Mouse (Mus musculus): ENCODE measurements around the gene Znrf1.

The Znrf1 gene

DNA sequence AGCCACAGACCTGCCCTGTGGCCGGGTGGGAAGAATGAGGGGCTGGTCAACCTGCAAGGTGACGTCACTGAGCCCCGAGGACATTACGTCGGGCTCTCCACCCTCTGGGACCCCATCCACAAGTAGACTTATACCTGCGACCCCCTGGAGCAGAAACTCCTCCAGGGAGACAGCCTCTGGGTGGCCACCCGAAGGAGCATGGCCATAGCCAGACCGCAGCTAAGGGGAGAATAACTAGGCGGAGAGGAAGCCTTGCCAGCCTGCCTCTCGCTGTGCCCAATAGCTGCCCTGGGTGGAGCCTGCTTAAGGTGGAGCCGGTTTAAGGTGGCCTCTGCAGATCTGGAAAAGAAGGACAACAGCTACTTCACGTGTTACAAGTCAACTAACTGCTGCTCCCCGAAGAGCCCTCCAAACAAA is 94.2 kb downstream of the Znrf1 start, which contains the start of gene Ldhd:
Ldhd (minus strand) TSS at position 270 of the 417 bp plus-strand sequence.
- DNase-seq (ENCODE audit: low read depth, low spot score) = peak; percentile 37

DNA sequence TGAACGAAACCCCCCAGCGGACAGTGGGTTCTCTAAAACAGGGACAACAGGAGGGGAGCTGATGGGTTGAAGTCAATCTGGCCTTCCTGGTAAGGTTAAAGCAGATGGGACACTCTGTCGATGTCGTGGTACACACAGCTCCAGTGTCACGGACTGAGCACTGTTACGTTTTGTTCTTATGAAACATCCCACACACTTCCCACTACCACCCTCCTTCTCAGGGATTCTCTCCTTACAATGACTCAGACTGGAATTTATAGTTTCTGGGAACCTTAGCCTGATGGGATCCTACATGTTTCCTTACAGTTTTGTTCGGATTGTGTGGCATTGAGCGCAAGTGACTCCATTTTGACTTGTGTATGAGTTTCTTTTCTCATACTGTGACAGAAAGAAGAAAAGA is 95.7 kb downstream of the Znrf1 start:
- DNase-seq (ENCODE audit: low read depth, low spot score) = no peak

DNA sequence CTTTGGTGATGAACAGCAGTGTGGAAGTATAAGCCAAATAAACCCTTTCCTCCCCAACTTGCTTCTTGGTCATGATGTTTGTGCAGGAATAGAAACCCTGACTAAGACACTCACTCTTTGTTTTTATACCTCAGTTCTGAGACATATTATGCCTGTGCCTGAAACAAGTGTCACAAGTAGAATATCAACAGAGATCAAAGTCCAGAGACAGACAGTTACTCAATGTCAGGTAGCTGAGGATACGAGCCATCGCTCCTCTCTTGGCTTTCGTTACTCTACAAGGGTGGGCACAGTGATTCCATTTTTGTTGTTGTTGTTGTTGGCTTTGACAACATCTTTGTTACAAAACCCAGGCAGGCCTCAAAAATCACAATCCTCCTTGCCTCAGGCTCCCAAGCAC is 97.1 kb downstream of the Znrf1 start:
- DNase-seq (ENCODE audit: low read depth, low spot score) = no peak

DNA sequence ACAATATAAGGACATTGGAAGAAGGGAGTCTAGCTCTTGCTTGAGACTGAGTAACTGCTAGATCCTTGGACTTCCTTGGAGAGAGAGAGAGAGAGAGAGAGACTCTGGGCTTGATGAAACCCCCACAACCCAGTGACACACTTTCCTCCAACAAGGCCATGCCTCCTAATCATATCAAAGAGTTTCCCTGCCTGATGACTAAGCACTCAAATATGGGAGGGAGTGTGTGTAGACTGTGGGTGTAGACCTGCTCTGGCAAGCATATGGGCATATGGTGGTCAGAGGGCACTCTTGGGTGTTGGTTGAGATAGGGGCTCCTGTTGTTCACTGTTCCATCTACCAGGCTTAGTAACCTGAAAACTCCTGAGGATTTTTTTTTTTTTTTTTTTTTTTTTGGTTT is 102.2 kb downstream of the Znrf1 start:
- DNase-seq (ENCODE audit: low read depth, low spot score) = no peak

DNA sequence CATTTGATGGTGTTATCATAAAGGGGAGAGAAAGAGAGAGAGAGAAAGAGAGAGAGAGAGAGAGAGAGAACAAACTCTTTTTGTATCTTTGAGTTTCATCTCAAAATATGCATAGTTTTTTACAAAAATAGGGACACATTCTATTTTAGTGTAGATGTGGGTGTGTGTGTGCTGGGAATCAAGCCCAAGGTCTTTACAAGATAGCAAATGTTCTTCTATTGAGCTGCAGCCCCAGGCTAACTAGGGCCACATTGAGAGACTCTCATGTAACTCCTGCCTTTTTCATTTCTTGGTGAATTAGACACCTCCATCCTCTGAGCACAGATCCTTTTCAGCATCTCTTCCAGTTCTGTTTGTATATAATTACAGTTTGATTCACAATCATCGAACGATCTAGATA is 105.2 kb downstream of the Znrf1 start:
- no peak for DNase-seq (ENCODE audit: low read depth, low spot score)

DNA sequence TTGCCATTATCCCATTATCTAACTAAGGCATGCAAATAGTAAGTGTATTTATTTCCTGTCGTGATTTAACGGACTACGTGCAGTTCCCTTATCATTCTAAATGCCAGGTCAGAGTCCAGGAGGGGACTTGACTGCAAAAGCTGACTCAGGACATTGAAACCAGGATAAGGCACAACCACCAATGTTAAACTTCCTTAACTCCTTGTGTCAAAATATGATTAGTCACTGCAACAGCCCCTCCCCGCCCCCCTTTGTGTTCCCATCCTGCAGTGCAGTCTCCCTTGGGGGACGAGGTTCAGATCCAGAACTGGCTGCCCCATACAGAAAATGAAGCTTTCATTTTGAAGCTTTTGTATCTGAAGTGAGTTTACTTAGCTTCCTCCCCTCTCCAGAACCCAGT is 106.6 kb downstream of the Znrf1 start:
- DNase-seq (ENCODE audit: low read depth, low spot score) = no peak

DNA sequence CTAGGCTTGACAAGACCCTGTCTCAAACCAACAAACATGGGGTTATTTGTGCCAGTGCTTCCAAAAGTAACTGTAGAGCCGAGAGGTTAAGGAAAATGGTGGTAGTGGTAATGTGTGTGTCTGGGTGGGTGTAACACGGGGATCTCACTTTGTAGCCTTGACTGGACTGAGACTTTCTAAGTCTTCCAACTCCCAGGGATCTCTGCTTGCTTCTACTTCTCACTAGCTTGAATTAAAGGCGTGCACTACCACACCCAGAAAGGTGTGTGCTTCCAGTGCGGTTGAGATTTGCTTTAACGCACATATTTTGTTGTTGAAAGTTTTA is 107.0 kb downstream of the Znrf1 start:
- no peak for DNase-seq (ENCODE audit: low read depth, low spot score)

DNA sequence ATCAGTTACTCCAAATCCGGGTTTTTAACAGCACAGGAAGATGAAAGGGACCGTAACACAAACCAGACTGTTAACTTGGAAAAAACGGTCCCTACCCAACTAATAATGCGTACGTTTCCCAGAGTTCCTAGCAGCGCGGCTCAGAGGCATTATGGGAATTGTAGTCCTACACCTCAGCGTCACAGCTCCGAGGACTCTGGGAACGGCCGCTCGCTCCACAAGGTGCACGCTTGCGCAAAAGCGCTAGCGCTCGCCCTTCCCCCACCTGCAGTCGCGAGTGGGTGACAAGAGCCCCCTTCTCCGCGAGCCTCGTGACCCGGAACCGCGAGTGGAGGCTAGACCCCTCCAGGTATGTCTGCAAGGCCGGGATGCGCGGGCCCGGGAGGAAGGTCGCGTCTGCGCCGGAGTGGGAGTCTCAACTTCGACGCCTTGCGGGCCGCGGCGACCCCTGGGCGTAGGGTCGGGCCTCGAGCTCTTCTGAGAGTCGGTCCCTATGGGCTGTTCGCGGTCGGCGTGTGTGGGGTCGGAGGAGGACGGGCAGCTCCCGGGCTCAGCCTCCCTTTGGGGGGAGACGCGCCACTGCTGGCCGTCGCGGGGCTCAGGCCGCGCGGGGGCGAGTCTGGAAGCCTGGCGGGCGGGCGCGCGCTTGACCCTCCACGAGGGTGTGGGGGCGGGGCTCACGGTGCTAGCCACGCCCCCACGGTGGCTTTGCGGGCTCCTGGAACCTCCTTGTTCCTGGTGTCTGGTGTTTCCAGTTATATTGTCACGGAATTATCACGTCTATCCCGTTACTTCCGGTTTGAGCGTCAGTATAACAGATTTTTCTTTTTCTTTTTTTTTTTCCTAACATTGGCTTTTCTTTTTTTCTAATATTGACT is 107.6 kb downstream of the Znrf1 start, which contains the start of gene Zfp1:
Zfp1 (plus strand) TSS at position 138 of the 878 bp plus-strand sequence.
- DNase-seq (ENCODE audit: low read depth, low spot score) = peak; percentile 97

DNA sequence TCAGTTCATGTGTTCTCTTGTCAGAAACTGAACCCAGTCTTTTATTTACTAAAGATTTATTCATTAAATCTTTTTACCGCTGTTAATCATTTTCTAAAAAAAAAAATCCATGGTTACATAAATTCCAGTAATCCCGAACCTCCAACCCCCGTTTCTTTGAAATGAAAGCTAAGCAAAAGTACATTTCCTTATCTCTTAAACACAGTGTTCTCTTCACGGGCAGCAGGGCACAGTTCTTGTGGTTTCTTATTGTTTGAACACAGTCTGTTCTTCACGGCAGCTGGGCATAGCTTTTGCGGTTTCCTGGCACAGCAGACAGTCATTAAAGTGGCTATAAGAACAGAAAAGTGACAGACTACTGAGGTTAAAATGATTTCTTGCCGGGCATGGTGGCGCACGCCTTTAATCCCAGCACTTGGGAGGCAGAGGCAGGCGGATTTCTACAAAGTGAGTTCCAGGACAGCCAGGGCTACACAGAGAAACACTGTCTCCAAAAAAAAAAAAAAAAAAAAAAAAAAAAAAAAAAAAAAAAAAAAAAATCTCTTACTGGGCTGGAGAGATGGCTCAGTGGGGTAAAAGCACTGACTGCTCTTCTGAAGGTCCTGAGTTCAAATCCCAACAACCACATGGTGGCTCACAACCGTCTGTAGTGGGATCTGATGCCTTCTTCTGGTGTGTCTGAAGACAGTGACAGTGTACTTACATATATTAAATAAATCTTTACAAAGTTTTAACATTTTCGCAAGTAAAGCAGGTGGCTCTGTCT is 108.6 kb downstream of the Znrf1 start:
- DNase-seq (ENCODE audit: low read depth, low spot score) = peak; percentile 86

DNA sequence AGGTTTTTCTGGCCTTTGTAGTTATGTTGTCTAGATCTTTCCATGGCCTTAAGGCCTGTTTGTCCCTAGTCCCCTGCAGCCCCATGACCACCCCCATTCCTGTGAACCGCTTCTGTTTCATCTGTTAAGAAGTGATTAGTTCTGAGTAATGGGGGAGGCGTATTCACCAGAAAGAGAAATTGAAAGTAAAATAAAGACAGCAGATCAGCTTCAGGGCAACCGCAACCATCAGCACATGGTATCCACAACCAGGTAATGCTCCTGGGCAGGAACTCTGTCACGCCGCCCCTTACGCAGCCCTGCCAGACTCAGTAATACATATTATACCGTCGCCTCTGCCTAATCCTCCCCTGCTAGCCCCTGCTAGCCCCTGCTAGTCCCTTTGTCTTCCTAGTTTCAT is 109.8 kb downstream of the Znrf1 start:
- peak; percentile 82 for DNase-seq (ENCODE audit: low read depth, low spot score)

DNA sequence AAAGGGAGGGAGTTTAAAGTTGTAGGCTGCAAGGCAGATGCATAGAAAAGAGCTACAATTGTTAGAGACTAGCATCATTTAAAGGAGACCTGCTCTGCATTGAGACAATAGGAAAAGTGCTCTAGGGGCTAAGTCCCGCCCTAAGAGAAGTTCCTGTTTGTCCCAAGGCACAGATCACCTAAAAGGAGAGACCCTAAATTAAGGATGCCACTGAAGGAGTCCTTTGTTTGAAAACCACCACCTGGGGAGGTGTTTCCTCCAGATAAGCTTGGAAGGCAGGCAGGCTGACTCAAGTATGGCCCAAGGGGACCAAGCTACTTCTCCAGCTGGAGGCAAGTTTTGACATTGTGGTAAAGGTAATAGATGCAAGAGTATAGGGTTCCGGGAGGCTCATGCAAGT is 112.9 kb downstream of the Znrf1 start:
- DNase-seq (ENCODE audit: low read depth, low spot score) = no peak

DNA sequence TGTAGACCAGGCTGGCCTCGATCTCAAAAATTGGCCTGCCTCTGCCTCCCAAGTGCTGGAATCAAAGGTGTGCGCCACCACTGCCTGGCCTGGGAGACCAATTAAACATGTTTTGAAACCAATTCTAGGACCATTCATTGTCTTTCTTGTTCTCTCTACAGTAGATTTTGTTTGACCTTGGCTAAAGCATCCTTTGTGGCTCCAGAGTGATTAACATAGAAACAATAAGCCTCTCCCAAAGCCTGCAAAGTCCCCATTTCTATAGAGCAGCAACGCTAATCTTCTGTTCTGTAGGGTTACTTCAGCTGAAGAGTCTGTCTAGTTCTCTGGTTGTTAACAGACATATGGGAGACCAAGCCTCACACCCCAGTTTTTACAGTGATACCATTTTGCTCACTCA is 114.8 kb downstream of the Znrf1 start:
- no peak for DNase-seq (ENCODE audit: low read depth, low spot score)

DNA sequence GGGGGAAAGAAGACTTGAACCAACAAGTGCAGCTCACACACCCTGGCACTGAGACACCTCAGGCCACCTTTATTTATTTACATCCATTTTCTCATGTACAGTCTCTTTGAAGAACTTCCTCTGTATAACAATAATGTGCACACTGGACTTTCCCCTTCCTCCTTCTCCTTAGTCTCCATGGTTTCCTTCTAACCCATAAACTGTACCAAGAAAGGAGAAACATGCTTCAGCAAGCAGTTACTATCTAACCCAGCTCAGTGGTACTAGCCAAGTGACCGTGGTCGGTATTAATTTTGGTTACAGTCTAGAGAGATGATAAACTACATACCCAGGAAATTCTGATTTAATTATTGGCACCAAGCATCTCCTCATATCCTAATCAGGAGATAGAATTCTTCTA is 117.6 kb downstream of the Znrf1 start:
- no peak for DNase-seq (ENCODE audit: low read depth, low spot score)

DNA sequence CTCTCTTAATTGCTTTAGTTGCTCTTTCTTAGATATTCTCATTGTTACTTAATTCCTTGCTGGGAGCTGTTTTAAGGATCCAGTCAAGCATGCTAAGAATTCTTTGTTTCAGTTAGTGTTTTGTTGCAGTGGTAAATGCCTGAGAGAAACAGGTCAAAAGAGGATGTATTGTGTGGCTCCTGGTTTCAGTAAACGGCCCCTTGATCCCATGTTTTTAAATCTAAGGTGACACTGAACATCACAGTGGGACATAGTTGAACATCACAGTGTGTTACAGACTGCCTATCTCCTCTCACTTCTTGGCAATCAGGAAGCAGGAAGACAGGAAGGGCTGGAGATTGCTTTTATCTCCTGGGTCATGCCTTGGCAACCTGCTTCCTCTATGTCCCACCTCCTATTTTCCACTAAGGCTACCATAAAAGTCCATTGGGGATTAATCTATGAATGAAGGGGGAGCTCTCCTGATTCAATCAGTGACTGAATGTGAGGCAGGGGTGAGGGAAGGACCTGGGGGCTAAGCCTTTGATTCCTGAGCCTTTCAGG is 121.5 kb downstream of the Znrf1 start:
- DNase-seq (ENCODE audit: low read depth, low spot score) = no peak

DNA sequence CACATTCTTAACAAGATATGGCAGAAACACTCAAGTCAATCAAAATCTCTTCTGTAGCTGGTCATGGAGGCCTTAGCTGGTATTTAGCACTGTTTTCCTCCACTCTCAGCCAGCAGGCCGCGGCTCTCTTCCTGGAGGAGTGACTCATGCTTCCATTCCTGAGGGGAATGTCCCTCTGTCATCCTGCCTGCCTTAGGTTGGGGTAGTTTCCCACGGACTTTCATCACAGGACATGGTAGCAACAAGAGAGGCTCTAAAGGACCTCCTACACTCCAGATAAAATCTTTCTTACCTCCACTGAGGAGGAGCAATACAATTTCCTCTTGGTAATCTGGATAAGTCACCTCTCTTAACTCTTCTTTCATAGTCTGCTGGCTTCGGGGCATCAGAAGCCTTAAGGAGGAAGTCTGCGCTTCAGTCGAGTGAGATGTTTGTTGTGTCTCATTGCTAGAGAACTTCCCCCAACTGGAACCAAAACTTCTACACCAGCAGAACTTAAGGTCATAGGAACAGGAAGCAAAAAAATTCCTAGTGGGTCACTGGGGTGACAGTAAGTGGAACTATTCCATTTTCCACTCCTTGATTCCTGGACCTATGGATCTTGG is 123.0 kb downstream of the Znrf1 start:
- DNase-seq (ENCODE audit: low read depth, low spot score) = no peak

DNA sequence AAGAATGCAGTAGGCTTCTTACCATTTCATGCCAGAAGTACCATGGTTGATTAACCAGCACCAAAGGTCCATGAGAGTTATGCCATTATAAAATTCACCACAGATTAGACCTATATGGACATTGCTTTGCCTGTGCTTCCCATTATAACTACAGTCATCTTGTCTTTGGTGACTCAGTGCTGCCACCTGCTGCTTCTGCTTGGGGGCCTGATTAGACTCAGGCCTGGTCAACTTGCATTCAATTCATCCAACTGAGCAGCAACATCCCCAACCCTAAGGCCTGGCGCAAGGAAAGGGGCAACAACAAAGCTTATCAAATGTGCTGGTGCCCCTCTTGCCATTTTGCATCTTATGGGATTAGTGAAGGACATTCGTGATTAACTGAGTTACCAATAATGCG is 126.6 kb downstream of the Znrf1 start:
- DNase-seq (ENCODE audit: low read depth, low spot score) = peak; percentile 80

DNA sequence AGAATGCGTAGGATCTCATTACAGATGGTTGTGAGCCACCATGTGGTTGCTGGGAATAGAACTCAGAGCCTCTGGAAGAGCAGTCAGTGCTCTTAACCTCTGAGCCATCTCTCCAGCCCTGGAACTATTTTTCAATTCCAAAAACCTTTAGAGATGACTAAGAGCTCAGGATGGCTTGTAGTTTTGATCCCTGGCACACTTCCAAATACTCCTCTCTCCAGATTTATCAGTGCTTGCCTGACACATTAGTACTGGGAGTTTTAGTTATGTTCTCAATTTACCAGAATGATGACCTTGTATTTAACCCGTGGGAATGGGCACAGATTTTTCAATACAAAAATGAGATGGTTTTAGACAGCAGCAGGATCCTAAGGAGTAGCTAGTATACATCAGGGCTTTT is 130.9 kb downstream of the Znrf1 start:
- no peak for DNase-seq (ENCODE audit: low read depth, low spot score)

All from CD4-positive, CD25-positive, alpha-beta regulatory T cell, adult 2 months (primary cell).